Mouse (Mus musculus) bone marrow, adult 2 months (tissue): Measurements from ENCODE around the gene Nupl2.

Experiments used
- CTCF ChIP-seq: fragments of 200-500 bp; IDR thresholded peaks from 2 replicates; pipeline ENCODE4 v1.5.1; 2011; ENCODE audit warnings: low read length, control low read depth; ENCODE audit not compliant: control insufficient read depth, insufficient read depth
- POLR2A ChIP-seq: fragments of 200-500 bp; IDR thresholded peaks from 2 replicates; pipeline ENCODE4 v1.6.1; 2011; ENCODE audit warnings: low read depth, mild to moderate bottlenecking, control low read depth, low read length, borderline replicate concordance; ENCODE audit not compliant: control insufficient read depth

GRCm38 (mm10) chr5:24126967-24127366 is 37.8 kb upstream of the Nupl2 start:
- TF ChIP-seq CTCF (no peak), POLR2A (no peak)
